Mouse (Mus musculus): ENCODE data around the gene Cyth1. TPM values are rescaled to one million over a fixed set of nuclear protein-coding genes. Genes with fewer than 3 reads are reported as not detected.

Gene Cyth1
- polyA plus RNA-seq, 1 experiment: 23.2 TPM

- no peak for DNase-seq (ENCODE audit: low spot score)
Observed at GRCm38 (mm10) chr11:118254159-118254951, 6.0 kb upstream of the Cyth1 start.

GRCm38 (mm10) chr11:118253447-118254158 lies 5.2 kb upstream of the Cyth1 start:
- DNase-seq (ENCODE audit: low spot score): no peak

GRCm38 (mm10) chr11:118249012-118249383 lies 606 bp upstream of the Cyth1 start:
- DNase-seq (ENCODE audit: low spot score): no peak

- DNase-seq (ENCODE audit: low spot score): peak; percentile 61
Observed at GRCm38 (mm10) chr11:118247359-118248095, 865 bp downstream of the Cyth1 start.

GRCm38 (mm10) chr11:118246724-118247123 lies 1.7 kb downstream of the Cyth1 start:
- DNase-seq (ENCODE audit: low spot score): no peak

- DNase-seq (ENCODE audit: low spot score): no peak
Observed at GRCm38 (mm10) chr11:118245130-118245529, 3.3 kb downstream of the Cyth1 start.

GRCm38 (mm10) chr11:118243627-118244261 lies 4.6 kb downstream of the Cyth1 start:
- no peak for DNase-seq (ENCODE audit: low spot score)

GRCm38 (mm10) chr11:118242506-118242905 lies 5.9 kb downstream of the Cyth1 start:
- DNase-seq (ENCODE audit: low spot score): no peak

- DNase-seq (ENCODE audit: low spot score): no peak
Observed at GRCm38 (mm10) chr11:118240388-118240787, 8.0 kb downstream of the Cyth1 start.

- DNase-seq (ENCODE audit: low spot score): no peak
Observed at GRCm38 (mm10) chr11:118239281-118240198, 8.9 kb downstream of the Cyth1 start.

- no peak for DNase-seq (ENCODE audit: low spot score)
Observed at GRCm38 (mm10) chr11:118236520-118237190, 11.7 kb downstream of the Cyth1 start.

GRCm38 (mm10) chr11:118234929-118235328 lies 13.5 kb downstream of the Cyth1 start:
- DNase-seq (ENCODE audit: low spot score): no peak

- no peak for DNase-seq (ENCODE audit: low spot score)
Observed at GRCm38 (mm10) chr11:118234500-118234899, 13.9 kb downstream of the Cyth1 start.

GRCm38 (mm10) chr11:118233924-118234323 lies 14.5 kb downstream of the Cyth1 start:
- DNase-seq (ENCODE audit: low spot score): no peak

GRCm38 (mm10) chr11:118232314-118232831 lies 16.0 kb downstream of the Cyth1 start:
- no peak for DNase-seq (ENCODE audit: low spot score)

GRCm38 (mm10) chr11:118229941-118230340 lies 18.5 kb downstream of the Cyth1 start:
- no peak for DNase-seq (ENCODE audit: low spot score)

- DNase-seq (ENCODE audit: low spot score): no peak
Observed at GRCm38 (mm10) chr11:118227650-118228049, 20.7 kb downstream of the Cyth1 start.

GRCm38 (mm10) chr11:118226850-118227249 lies 21.5 kb downstream of the Cyth1 start:
- no peak for DNase-seq (ENCODE audit: low spot score)

GRCm38 (mm10) chr11:118225862-118226261 lies 22.5 kb downstream of the Cyth1 start:
- no peak for DNase-seq (ENCODE audit: low spot score)

All from urinary bladder, adult 2 months (tissue).